Mouse (Mus musculus) liver, embryonic 13.5 days (tissue): ENCODE data around the gene Selplg. TPM values are rescaled to one million over a fixed set of nuclear protein-coding genes. Genes with fewer than 3 reads are reported as not detected.

Experiments used
- polyA plus RNA-seq: library from polyadenylated mRNA; unstranded; fragments of >200 nt; fragmentation: Nextera tagmentation; extraction: Ambion mirVana; gene quantifications from 2 replicates; pipeline ENCODE4 v1.2.1, GENCODE M21; 2015

The Selplg gene
- polyA plus RNA-seq, 1 experiment from 2014 or later: 11.6 TPM

Other genes starting within 250 kb of the Selplg start
- 1.4 and 1.8 TPM in 2 replicates for gene Cmklr1, start 182.2 kb downstream of the Selplg start, polyA plus RNA-seq
- not detected in 2 replicates for gene 1700069L16Rik, start 107.9 kb downstream of the Selplg start, polyA plus RNA-seq
- 2.2 and 2.5 TPM in 2 replicates for gene Ficd, start 96.8 kb downstream of the Selplg start, polyA plus RNA-seq
- 21.2 and 24.2 TPM in 2 replicates for gene Sart3, start 60.1 kb downstream of the Selplg start, polyA plus RNA-seq
- gene Iscu, start 59.9 kb downstream of the Selplg start, polyA plus RNA-seq: 104 and 106 TPM in 2 replicates
- 3.8 TPM in 2 replicates for gene Tmem119, start 32.1 kb downstream of the Selplg start, polyA plus RNA-seq
- 48.0 and 60.3 TPM in 2 replicates for gene Coro1c, start 76.1 kb upstream of the Selplg start, polyA plus RNA-seq
- 5.4 and 6.0 TPM in 2 replicates for gene Ssh1, start 161.2 kb upstream of the Selplg start, polyA plus RNA-seq
- gene Dao, start 171.1 kb upstream of the Selplg start, polyA plus RNA-seq: not detected in 2 replicates
- 2.7 and 3.5 TPM in 2 replicates for gene Usp30, start 232.8 kb upstream of the Selplg start, polyA plus RNA-seq